Mouse (Mus musculus): Measurements from ENCODE around the gene Tfip11.

DNA sequence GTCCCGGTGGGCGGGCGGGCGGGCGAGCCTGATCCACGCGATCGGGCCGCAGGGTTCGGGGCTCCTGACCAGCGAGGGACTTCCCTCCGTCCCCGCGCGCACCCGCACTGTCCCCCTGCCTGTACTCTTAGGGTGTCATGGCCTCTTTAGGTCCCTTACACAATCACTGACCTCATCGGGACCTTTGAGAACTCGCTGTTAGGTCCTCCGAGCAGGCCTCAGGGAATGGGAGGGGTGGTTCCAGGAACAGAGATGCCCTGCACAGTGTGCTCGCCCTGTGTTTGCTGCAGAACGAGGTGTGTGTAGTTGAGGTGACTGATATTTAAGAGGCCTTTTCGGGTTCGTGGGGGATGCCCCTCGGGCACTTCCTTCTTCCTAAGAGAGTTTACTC lies 17.0 kb downstream of the Tfip11 start:
- TF ChIP-seq CTCF (IDR thresholded peaks at IDR 0.05; ENCODE audit: low read depth, low read length) (no peak), GATA1 (IDR thresholded peaks at IDR 0.05; ENCODE audit: borderline replicate concordance, low read length) (no peak), GATA2 (IDR thresholded peaks at IDR 0.05; ENCODE audit: borderline replicate concordance, low read depth, low read length) (no peak), POLR2AphosphoS5 (IDR thresholded peaks at IDR 0.05; ENCODE audit: insufficient replicate concordance, low read depth, low read length) (no peak), TAL1 (conservative IDR thresholded peaks at IDR 0.05; ENCODE audit: low read depth, low read length) (no peak)

Measured in G1E (cell line).